Mouse (Mus musculus) B cell, adult 2 months (primary cell): Measurements from ENCODE around the gene N4bp1.

Experiments
- DNase-seq, 2 experiments: peaks; one replicate each; pipeline ENCODE4 v3.0.0; 2022

Gene N4bp1

DNA sequence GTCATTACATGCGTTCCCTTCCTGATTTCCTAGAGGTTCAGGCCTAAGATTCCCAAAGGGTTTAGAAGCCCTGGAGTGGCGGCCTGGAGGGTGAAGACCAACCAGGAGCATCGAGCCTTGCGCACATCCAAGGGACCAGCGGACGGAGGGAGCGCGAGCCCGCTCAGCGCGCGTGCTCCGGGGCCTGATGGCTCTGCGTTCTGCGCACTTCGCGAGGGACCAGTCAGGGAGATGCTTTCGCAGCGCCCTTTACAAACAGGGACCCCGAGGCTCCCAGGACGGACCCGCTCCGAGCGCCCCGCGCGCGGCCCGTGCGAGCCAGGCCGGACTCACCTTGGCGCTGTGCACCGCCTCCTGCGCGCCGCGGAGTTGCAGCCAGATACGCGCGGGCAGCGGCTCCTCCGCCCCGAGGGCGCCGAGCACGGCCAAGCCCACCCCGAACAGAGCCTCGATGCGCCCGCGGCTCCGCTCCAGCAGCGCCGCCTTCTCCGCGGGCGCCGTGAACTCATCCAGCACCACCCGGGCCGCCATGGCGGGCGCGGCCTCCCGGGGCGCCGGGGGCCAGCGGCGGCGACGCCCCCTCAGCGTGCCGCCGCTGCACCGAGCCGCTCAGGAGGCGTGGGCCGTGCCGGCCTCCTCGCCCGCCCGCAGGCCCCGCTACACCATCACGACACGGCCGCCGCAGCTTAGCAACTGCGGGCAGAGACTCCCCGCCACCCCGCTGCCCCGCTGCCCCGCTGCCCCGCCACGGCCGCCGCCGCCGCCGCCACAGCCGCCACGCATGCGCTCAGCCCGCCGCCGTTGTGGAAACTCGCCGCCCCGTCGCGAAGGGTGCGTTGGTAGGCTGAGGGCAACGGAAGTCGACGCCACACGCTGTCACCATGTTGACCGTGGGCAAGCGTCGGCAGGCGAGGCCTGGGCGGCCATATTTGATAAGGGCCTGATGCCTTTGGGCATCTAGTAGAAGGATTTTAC, at the start of gene N4bp1:
N4bp1 (minus strand) TSS at position 770 of the 975 bp plus-strand sequence.
- DNase-seq = peak; percentile 89 to 90

DNA sequence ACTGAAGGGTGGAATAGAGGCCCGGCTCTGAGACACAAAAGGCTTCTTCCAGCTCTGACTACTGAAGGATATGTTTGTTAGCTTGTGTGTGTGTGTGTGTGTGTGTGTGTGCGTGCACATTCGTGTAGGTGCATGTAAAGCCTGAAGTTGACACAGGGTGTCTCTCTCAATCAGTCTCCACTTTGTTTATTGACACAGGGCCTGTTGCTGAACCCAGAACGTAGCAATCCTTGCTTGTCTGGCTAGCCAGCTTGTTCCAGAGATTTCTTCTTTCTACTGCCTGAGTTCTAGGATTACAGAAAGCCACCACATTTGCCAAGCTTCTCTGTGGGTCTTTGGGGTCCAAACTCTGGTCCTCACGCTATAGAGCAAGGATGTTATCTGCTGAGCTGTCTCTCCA, 49.8 kb upstream of the N4bp1 start:
- no peak for DNase-seq

DNA sequence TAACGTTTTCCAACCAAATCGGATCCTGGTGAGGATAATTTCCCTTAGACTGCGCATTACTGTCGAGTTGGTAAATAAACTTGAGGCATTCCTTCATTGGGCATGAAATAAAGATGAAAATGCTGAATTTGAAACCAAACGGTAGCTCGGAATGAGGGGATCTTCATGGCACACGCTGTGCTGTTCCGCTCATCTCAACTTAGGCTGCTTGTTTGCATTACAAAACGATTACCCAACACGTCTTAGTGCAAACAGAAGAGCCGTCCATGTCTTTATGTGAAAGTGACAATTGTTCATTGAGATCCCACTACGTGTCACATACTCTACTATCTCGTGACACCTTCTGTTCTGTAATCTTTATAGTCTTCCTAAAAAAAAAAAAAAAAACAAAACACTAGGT, 49.3 kb upstream of the N4bp1 start:
- DNase-seq = no peak

DNA sequence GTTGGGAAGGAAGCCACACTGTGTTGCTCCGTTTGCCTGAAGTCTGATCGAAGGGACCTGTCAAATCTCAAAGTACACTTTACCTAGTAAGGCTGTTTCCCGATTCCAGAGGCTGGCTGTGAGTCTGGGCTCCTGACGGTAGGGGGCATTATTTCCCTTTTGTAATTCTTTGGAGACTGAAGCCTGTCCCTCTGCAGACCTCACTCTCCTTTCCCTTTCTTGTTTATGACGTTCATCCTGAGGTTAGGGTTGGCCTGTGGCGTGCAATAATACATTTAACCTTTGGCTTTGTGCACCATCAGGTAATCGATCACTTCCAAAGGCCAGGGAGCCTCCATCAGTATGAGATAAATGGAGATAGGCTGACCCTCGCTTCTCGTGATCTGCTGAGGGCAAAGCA, 48.8 kb upstream of the N4bp1 start:
- no peak for DNase-seq

DNA sequence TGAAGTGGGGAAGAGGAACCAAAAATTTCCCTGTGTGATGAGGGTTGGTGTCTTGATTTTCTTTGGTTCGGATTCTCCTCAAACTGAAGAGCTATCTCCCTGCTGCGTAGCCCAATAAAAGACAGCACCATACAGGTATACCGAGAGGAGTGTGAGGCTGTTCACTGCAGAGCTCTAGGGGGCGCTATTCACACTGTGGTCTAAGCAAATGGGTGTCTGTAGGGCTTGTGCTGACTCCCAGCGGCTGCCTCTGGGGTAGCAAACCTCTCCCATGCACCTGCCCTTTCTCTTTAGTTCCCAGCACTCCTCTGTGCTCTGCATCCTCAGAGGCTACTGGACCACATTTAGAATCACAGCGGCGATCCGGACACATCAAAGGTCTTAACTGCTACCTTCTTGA, 41.2 kb upstream of the N4bp1 start:
- no peak for DNase-seq

DNA sequence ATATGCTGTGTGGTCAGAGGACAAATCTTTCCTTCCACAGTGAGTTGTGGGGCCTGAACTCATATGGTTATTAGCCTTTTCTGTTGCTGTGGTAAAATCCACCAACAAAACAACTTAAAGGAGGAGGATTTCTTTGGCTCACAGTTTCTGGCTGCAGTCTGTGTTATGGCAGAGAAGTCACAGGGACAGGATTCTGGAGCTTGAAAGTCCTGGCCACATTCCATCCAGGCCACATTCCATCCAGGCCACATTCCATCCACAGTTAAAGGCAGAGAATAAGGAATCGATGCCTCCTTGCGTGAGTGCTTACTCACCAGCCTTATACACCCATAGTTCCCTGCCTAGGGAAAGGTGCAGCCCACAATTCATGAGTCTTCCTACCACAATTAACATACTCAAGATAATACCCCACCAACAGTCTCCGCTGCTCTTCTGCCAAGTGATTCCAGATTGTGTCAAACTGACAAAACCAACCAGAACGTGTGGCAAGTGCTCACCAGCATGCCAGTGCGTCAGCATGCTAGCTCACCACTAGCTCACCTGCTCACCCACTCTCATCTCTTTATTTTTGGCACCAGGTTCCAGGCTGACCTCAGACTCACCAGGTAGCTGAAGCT, 38.3 kb upstream of the N4bp1 start:
- no peak for DNase-seq

DNA sequence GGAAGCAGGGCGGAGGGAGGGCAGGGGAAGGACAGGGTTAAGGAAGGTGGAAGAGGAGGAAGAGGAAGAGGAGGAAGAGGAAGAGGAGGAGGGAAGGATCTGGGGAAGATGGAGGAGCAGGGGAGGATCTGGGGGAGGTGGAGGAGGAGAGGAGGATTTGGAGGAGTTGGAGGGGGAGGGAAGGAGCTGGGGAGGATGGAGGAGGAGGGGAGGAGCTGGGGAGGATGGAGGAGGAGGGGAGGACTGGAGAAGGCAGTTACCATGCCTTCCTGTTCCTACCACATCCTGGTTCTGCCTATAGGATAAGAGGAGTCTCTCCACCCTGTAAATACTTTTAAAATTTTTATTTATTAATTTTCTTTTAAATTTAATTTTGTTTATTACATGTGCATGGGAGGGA, 37.6 kb upstream of the N4bp1 start:
- DNase-seq = no peak

DNA sequence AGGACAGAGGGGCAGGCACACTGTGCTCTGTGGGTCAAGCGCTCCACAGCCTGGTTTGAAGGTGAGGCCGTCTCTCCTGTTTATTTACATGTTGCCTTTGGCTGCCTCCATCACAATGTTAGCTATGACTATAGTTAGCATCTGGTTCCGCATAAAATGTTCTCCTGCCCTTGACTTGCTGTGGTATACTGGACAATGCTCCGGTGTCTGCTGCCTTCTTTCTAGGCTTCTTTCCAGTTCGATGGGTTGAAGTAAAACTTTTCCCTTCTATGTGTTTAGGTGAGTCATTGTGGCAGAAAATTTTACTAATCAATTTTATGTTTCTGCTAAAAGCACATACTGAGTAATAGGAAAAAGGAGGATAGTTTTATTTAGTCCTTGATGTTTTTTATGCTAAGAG, 37.1 kb upstream of the N4bp1 start:
- DNase-seq = no peak

DNA sequence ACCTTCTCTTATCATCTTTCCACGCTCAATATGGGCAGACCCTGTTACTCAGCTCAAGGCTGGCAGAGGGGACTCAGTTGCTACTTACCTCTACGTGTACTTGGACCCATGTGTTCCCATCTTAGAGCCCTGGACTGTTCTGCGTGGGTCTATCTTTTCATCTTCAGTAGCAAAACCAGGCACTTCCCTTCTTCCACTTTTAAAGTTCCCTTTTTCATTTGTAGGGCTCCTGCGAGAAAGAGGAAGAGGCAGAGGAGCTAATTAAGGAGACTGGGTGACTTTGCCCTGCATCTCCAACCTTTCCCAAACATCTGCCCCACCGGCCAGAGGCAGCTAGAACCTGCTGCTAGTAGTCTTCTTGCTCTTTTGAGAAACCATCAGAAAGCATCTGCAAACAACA, 35.9 kb upstream of the N4bp1 start:
- DNase-seq = no peak

DNA sequence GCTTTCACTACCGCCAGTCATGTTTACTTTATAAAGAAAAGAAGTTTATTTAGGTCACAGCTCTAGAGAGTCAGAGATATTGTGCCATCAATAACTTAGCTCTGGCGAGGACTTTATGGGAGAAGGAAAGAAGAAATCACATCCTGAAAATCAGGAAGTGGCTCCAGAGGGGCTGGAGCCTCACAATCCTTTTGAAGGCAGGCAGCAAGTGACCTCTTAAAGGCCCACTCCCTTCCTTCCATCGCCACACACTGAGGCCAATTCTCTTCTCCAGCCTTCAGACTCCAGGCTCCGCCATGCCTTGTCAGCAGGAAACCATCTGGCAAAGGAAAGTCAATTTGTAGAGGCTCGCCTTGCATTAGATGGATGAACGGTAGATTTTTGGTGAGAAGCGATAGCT, 35.4 kb upstream of the N4bp1 start:
- no peak for DNase-seq

DNA sequence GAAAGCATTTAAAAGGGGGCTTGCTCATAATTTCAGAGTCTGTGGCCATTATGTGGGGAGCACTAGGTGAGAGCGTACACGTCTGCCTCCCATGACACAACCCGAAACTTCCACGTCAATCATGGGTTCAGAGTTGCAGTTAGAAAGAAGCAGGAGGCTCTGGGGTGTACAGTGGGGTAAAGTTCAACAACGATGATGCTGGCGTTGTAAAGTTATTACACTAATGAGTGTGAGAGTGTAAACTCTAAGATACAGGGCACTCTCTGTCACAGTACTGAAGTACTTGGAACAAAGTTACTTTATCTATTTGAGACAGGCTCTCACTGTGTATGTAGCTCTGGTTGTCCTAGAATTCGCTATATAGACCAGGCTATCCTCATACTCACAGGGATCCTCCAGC, 35.0 kb upstream of the N4bp1 start:
- DNase-seq = no peak

DNA sequence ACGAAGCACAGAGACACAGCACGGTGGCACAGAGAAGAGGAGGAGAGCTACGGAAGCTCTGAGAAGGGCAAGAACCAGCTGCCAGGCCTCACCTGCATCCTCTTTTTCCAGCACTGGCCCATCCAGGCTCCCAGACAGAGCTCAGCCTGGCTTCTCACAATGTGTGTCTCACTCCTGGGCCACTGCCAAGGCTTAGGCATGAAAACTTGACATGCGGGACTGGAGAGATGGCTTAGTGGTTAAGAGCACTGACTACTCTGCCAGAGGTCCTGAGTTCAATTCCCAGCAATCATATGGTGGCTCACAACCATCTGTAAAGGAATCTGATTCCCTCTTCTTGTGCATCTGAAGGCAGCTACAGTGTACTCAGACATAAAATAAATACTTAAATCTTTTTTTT, 34.2 kb upstream of the N4bp1 start:
- DNase-seq = no peak

DNA sequence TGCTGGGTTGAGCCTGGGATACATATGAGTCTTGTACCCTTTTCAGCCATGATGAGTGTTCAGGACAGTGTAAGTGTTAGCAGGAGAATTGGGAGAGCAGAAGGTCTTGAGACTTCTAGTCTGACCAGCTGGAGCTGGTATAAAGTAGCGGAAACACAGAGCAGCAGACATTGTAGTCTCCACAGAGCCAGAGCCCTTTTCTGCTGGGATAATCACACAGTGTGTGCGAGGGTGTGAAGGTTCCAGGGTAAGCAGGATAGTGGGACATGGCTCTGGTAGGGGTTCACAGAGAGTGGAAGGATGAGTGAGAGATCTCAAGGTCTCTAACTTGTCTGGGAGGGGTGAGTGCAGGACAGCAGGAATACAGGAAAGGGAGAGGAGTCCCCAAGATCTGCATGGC, 33.0 kb upstream of the N4bp1 start:
- no peak for DNase-seq

DNA sequence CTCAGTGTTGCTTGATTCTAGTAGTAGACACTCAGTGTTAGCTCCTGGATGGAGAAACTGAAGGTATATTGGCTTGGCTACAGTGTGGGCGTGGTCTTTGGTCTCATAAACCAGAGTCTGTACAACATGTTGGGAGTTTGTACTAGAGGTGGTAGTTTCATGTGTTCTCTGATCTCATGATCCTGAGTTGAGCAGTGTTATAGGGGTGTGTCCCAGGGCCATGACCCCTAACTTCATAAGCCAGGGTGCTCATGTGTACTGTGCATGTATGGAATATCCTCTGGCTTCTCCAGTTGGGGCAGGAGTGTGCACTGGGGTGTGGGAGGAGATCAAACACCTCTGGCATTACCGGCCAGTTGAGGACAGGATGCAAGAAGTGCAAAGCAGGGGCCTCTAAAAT, 32.6 kb upstream of the N4bp1 start:
- DNase-seq = no peak

DNA sequence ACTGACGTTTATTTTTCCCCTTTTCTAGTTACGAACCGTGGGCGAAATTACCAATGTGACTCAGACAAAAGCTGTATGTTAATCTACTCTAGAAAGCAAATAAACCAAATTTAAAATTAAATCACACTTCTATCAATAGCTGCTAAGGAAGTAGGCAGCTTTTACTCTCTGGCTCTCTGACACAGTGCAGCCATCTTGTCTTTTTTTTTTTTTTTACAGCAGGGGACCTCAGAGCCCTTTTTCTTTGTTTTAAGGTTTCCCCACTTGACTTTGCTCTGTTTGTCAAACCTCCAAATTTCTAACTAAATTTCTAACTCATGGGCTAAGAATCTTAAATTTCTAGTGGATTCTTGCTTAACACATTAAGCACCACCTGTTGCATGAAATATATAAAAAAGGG, 31.3 kb upstream of the N4bp1 start:
- DNase-seq = no peak

DNA sequence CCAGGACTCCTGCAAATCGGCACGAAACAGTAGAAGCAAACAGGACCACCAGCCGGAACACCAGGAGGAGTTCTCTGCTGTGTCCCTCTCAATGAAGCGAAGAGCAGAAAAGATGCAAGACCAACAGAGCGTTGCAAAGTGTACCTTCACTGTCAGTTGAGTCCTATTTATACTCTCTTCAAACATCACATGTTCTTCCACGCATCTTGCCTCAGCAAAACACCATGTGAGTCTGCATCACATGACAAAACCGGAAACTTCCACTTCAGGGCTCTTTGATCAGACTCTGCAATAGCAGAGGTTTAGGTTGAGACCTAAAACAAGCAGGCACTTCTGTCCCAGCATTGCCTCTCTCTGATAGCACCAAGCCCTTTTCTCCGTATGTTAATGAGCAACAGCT, 26.1 kb upstream of the N4bp1 start:
- peak; percentile 66 to 76 for DNase-seq

DNA sequence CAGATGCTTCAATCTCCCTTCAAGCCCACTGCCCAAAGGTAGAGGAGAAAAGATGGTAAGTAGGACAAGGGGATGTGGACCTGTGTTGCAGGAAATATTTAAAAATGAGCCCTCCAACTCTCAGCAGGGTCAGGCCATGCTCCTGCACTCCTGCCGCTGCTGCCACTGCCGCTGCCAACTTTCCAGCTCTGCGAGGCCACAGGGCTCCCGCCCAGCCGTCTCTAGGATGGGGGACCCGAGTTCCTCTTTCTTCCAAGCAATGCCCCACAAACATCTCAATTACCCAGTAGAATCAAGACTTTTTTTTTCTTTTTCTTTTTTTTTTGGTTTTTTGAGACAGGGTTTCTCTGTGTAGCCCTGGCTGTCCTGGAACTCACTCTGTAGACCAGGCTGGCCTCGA, 25.2 kb upstream of the N4bp1 start:
- no peak for DNase-seq

DNA sequence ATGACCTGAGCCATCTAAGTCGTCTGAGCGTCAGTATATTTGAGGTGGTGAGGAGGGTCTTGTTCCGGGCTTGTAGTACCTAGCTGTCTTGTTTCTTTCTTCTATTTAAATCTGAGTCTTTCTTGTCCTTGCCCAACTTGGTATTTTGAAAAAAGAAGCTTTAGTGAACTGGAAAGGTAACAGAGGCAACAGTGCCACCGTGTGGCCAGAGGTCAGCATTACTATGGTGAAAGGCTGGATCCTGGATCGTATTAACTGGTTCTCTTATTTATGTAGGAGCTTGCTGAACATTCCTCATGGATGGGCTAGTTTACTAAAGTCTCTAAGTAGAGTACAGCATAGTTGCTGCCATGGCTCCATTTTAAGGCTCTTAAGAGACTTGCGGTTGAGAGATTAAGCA, 23.5 kb upstream of the N4bp1 start:
- peak; percentile 83 to 85 for DNase-seq

DNA sequence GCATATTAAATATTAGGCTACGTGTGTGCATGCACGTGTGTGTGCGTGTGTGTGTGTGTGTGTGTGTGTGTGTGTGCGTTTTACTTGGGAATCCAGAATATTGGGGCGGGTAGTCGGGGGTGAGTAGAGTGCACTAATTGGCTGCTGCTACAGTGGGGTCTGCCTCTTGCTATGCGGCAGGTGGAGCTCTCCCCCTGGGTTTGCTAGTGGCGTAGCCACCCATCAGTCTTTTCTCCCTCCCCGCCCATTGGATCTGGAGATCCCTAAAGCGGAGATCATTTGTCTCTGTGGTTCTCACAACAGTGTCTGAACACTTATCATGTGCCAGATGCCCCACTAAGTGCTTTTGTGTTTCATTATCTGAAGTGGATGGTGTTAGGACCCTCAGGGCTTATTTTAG, 19.9 kb upstream of the N4bp1 start:
- DNase-seq = no peak

DNA sequence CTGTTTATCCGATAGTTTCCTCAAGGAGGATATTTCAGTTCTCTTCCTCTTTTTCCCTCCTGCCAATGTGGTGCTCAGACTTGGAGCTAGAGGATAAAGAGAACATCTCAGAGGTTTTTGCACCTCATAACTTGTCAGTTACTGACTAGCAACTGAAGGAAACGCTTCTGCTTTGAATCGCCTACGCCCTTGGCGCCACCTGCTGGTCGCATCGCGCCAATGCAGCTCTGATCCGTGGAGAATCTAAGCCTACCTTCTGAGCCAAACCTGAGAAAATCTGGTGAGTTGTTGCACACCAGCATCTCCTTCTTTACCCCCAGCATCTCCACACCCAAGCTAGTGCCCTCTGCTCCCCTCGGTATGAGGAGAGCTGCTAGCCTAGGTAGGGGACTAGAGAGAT, 18.0 kb upstream of the N4bp1 start:
- DNase-seq = peak; percentile 91 to 92

DNA sequence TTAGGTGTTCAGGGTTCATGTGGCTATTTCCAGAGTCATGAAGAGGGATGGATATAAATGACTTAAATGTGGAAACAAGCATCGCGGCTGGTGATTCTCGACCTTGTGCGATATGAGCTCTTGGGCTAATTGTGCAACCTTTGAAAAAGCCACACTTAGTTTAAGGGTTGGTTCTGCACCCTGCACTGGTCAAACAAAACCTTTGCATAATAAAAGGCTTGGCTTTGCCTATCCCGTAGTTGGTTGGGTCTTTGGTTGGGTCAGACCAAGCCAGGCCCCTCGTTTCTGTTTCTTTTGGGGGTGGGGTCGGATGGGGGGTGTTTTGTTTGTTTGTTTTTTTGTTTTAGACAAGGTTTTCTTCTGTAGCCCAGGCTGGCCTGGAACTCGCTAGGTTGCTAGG, 17.6 kb upstream of the N4bp1 start:
- no peak for DNase-seq

DNA sequence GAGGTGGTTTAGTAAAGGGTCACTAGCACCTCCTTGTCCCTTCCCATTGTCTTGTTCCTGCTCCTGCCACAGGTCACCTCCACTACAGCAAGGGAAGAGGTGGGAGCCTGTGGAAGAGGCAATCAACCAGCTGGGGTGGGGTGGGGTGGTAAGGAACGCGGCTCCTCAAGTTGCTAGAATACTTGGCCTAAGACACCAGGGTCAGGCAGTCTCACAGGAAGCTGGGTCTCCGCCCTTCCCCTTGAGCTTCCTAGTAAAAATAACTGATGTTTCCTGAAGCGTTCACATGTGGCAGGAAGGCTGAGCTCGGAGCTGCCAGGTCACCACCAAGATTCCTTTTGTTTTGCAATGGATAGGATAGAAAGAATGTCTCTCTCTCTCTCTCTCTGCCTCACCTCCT, 16.9 kb upstream of the N4bp1 start:
- DNase-seq = no peak

DNA sequence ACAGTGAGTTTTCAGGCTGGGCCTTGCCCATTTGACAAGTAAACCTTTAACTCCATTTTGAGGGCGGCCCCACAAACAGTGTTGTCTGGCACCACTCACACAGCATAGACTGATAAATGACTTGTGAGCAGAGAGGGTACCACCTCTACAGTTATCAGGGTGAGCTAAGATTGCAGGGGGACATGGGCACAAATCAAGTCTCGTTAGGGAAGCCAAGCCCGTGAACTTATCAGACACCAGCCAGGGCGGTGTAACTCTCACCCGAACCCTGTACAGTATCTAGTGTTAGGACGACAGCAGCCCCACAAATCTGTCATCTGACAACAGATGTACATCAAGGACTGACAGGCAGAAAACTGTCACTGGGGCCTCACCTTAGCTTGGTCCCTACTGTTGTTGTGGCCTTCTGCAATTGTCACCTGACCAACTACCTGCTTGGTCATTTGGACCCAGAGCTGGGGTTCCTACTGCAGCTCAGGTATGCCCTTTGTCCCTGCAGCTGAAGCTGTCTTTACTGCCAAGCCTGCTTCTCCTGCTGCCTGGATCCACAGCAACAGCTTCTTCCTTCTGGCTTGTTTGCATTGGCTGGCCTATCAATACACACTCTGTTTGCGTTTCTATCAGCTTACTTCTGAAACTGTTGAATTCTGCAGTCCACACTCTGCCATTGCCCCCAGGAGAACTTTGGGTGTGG, 12.8 kb upstream of the N4bp1 start:
- DNase-seq = no peak

DNA sequence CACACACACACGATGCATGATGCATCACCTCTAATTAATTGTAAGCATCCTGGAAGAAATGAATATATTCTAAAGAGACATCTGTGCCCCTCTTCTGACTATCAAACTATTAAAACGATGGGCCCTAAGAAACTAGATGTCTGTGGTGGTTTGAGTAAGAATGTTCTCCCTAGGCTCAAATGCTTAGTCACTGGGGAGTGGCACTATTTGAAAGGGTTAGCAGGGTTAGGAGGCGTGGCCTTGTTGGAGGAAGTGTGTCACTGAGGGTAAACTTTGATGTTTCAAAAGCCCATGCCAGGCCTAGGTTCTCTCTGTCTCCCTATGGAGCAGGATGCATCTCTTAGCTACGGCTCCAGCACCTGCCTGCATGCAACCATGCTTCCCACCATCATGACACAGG, 10.3 kb upstream of the N4bp1 start:
- no peak for DNase-seq
